Mouse (Mus musculus) thymus, postnatal 14 days (tissue): ENCODE data around the gene Hsf2bp.

Experiments used
- DNase-seq: peaks from one replicate; pipeline ENCODE4 v3.0.0; 2021

The Hsf2bp gene

DNA sequence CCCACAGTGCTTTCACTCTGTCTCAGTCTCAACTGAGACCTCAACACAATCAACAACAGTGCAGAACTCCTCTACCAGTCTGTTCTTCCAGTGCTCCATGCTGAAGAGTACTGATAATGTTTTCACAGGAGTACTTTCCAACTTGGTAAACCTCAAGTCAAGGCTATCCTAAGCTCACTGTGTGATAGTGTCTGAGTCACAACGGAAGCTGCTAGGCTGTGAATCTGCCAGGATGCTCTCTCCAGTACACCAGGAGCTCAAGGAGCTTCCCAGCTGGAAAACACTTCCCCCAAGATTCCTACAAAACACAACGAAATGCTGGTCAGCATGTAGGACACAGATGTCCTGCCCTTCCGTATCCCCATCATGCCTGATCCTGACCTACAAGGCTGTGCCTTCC is 7.8 kb downstream of the Hsf2bp start:
- DNase-seq: no peak

DNA sequence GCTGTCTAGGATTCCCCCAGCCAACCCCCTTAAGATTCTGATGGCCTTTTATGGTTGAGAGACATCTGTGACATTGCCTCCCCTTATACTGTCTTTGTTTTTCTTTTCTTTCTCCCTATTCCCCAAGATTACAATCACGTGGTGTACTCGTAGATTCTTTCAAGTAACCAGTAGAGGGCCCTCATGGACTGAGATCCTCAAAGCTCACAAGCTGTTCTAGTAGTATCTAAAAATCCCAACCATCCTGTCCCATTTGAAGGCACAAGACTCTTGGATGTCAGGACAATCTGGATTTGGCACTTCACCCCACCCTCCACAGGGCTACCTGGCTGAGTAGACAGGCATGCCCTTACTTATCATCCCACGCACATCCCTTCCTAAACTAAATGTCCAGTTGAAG is 8.5 kb downstream of the Hsf2bp start:
- no peak for DNase-seq

DNA sequence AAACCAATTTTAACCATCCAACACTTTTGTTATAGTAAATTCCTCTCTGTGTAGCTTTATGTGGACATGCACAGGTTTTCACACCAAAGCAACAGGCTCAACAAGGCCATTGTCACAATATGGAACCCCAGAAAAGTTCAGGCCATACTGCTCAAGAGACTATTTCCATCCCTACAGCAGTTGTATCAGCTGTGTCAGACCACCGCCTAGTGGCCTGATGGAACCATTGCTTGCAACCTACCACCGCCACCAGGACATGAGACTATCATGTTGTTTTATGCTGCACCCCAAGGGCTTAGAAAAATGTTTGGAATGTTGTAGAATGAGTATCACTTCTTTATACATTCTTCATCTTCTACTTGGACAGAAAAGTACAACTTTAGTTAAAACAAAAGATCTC is 10.8 kb downstream of the Hsf2bp start:
- DNase-seq: peak; percentile 60

DNA sequence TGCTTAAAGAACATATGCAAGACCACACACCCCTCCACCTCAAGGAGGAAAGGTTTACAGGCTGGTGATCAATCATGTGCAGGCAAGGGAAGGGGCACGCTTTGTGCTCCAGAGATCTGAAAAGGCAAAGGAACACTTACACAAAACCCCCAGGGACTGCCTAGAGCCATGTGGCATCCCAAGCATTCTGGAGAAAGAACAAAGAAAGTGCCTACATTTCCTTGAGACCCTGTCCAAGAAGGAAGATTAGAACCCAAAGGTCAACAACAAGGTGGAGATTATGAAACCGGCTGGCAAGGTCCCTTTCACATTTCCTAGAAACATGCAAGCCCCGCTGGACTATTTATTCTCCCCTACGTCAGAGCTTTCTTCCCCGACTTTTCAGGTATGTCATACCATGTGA is 11.5 kb downstream of the Hsf2bp start:
- no peak for DNase-seq

DNA sequence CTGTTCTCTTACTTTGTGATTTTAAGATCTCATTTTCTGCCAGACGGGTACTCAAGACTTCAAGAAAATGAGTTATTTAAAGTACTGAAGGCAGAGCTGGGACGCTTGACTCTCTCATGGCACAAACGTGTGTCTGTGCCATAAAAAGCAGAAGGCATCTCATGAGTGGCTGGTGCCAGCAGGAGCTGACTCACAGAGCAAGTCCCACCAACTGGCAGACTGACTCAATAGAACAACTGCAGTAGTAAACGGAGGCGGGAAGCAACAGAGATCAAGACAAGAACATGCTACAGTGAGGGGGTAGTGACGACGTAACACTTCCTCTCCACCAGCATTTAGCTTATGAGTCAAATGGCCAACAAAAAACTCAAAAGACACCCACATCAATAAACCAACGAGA is 13.1 kb downstream of the Hsf2bp start:
- DNase-seq: peak; percentile 25

DNA sequence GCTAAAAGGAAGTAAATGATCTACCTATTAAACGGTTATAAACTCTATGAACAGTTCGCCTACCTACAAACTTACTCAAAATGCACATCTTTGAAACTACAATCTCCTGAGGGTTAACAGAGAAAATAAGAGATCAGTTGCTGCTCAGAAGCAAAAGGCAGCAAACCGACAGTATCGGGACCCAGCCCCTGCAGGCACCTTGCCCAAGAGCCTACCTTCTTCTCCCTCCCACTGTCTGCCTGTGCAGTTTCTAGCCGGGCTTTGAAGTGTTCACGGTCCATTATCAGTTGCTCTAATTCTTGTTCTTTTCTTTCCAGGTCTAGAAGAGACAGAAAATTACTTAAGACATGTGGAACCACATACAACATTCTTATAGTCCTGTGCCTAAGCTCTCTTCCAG is 13.6 kb downstream of the Hsf2bp start:
- no peak for DNase-seq

DNA sequence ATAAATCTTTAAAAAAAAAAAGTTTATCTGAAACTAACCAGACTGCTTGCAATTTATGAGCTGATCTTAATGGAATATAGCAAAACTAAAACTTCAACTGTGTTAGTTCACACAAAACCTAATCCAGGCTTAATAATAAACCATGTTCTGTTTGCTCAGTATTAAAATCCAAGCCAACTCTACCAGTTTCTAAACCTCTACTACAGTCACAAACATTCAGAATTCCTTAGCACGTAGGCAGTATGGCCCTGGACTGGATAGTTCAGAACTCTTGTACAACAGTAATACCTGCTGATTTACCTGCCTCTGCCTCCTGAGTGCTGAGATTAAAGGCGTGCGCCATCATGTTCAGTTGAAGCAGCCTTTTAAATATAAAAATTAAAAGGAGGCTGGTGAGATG is 14.2 kb downstream of the Hsf2bp start:
- DNase-seq: no peak

DNA sequence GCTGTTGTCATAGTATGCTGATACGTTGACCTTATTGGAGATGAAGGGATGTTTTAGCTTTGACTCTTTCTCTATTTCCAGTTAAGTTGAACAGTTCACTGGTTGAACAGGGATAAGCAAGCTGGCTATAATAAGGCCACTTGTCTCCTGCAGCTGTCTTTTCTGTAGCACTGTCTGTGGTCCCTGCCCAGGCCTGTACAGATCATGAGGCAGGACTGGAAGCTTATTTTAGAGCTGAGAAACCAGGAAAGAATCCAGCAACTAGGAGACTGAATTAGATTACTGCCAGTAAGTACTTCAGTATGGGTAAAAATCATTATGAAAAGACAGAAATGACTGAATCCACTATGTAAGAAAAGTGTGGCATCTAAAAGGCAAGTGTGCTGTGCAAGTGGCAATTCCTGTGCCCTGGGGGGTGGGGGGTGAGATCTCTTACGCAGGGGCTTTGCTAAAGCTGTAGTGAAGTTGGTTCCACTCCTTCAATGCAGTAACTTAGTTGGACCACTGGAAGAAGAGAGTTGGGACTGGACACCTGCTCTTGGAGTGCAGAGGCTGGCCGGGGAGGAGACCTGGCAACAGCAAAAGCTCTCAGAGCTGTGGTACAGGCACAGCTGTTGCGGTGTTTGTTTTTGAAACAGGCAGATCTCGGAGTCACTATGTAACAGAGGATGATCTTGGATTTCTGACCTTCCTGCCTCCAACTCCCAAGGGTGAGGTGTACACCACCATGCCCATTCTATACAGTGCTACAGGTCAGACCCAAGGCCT is 17.8 kb downstream of the Hsf2bp start:
- no peak for DNase-seq

DNA sequence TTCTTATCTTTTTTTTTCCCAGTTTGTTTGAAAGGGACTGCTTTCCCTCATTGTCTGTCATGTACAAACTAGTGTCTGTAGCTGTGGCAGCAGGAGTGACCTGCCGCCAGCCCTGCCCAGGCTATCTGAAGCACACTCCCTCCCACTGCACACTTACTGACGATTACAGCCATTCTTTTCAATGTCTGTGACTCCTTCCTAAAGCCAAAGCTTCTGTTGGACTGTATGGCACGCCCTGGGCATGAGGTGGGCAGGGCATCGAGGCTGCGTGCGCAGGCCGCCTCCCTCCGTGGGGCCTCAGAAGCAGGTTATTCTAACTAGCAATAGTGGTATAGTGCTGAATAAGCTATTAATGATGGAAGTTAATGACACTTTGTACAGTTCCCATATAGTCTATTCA is 19.7 kb downstream of the Hsf2bp start:
- DNase-seq: no peak

DNA sequence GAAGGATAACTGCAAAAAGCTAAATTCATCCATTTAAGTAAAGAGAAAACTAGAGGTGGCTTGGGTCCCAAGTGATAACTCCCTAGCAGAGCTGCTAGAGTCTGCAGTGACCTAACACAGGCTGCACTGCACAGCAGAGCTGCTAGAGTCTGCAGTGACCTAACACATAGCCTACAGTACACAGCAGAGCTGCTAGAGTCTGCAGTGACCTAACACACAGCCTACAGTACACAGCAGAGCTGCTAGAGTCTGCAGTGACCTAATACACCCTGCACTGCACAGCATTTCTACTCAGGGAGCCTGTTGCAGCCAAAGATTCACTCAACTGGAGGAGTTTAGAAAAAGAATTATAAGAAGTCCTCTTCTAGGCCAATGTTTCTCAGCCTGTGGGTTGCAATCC is 22.5 kb downstream of the Hsf2bp start:
- no peak for DNase-seq

DNA sequence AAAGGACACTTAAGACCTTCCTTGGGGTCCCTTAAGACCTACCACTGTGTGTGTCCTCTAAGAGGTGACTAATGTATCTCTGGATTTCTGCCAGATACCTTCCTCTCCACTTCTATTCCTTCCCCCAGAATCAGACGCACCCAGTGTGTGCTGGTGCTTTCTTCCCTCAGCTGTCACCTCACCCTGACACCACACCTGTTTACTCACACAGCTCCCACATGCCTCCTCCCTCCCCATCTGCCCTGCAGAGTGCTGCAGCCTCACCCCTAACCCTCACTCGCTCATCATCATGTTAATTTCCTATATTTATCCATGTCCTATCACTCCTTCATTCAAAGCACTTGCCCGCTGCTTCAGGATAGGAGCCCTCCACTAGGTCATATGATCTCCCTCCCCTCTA is 23.9 kb downstream of the Hsf2bp start:
- no peak for DNase-seq

DNA sequence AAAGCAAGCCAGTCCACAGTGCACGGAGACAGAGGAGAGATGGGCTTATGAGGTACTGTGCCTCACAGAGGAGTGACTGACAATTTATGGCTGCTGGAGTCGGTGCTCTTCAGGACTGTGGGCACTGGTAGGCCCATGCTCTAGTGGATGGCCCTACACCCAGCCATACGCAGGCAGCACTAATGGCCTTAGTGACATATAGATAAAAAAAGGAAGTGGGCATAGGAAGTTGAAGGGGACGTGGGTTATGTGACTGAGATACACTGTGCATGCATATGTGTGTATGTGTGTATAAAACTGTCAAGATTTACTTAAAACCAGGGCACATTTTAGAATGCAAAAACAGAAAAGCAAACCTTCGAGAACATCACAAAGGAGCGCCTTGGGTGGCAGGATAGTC is 24.5 kb downstream of the Hsf2bp start:
- no peak for DNase-seq

DNA sequence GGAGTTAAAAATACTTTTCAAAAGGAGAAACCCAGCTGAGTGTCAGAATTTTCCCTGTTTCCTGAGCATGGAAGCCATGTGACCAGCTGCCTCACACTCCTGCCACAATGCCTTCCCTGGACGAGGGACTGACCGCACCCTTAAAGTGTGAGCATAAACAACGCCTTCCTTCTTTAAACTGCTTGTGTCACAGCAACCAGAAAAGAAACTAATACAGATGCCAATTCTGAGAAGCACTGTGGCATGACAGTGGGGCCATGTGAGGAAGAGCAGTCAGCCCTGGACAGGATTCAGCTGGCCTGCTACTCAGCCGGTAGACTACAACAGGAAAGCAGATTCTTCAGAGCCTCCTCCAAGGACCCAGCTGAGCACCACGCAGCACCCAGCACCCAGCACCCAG is 29.3 kb downstream of the Hsf2bp start:
- no peak for DNase-seq

DNA sequence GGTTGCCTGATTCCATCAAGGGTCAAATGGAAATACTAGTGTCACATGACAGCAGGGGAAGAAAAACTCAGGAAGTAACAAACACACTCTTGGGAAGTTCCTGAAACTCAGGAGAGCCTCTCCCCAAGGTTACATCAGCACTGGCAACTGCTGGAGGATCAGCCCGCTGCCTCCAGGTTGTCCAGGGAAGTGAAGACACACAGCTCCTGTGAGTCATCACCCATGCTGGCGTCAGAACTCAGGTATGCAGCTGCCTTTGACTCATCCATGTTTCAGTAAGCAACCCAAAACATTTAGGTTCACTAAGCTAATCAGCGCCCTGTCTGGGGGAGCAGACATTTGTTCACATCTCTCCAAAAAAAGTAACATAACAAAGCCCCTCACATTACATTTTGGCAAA is 32.9 kb downstream of the Hsf2bp start:
- no peak for DNase-seq

DNA sequence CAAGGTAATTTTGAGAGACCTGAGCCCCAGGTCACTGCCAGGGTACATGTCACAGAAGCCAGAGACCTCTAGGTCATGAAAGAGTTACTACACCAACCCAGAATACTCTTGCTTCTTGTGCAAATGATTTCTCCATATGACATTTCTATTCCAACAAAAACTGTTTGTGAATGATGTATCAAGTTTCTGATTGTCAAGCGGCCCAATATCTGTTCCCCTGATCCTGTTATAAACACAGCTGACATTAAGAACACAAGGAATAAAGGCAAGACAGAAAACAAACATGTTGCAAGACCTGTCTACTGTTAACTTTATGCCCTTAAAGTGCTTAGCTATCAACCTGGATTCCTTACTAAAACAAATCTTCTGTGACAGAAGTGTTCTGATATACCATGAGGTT is 37.8 kb downstream of the Hsf2bp start:
- DNase-seq: no peak

DNA sequence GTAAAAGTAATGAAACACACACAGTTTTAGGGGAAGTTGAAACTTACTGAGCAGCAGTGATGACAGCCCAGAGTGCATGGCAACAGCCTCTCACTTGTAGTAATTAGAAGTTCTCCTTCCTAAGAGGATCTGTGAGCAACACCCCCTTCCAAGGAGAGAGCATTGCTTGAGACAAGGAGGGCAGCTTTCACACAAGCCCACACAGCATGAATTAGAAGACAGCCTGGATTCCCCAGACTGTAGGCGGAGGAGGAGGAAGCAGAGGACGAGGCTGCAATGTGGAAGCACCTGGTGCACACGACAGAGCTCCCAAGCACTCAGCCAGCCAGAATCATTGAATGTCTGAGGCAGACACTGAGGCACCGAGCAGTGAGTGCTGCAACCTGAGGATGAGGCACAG is 39.8 kb downstream of the Hsf2bp start:
- no peak for DNase-seq

DNA sequence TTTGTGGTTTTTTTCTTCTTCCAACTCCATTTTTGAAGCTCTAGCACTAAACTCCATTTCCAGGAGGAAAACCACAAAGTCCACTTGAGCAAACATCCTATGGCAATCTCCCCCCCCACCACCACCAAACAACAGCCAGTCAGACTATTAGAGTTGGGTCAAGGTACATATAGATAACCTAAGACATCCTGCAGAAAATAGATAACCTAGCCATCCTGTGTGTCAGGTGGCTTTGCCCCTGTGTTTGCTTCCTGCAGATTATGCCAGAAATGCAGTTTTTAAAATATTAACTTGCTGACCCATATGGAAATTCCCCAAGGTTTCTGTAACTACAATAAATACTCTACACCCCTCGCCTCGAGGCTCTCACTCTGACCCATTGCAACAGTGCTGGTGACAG is 40.4 kb downstream of the Hsf2bp start:
- DNase-seq: no peak

DNA sequence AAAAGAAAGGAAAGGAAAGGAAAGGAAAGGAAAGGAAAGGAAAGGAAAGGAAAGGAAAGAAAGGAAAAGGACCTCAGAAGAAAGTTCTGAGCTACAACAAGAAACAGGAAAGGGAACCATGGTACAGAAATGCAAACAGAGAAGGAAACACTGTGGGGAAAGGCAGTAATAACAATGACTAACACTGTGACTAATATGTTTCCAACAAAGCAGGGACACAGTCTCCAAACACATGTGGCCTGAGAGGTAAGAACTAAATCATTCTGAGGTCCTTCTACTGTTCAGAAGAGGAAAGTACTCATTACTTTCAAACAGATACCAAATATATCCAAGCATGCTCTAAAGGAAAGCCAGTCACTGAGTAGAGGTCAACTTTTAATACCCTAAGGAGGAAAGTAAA is 42.0 kb downstream of the Hsf2bp start:
- DNase-seq: no peak

DNA sequence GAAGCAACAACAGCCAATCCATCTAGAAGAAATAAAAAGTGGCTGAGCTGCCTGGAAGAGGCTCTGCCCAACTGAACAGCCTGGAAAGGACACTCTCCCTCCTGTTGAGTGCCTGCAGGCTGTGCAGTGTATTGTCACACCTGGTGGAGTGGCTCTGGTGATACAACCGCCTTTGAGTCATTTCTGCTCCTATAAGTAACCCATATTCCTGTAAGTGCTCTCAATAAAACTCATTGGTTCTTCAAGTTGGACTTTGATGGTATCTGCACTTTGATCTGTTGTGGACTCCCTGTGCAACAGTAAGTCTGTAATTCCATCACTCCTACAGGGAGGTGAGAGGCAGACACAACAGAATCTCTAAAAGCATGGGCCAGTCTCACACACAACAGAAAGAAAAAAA is 42.8 kb downstream of the Hsf2bp start:
- DNase-seq: no peak

DNA sequence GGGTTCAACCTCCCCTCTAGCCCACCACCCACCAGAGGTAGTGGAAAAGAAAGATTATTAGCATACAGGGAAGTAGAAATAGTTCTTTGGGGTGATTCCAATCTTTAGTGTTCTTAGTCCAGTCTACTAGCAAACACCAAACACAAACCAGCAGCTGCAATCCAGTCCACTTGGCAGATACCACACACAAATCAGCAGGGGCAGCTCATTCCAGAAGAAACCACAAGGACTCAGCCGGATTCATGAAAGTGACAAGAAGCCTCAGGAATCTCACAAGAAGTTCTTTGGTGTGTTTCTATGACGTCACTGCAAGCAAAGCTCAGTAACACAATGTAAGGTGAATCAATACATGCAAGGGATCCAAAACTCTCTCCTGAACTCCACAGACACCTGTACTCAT is 44.1 kb downstream of the Hsf2bp start:
- DNase-seq: no peak

DNA sequence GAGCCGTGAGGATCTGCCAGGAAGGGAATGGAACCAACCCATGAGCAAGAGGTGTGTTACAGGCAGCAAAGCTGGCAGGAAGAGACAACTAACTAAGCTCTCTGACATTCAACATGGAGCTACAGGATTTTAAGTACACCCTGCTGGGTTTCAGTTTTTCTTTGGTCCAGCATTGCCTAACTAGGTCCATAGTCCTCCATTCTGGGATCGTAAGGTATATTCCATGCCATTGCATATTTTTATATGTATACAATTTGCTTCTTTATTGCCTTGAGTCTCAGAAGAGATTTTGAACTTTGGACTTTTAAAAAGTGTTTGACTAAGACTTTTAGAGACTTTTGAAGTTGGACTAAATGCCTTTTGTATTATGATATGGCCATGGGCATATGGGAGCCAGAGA is 47.1 kb downstream of the Hsf2bp start:
- no peak for DNase-seq

DNA sequence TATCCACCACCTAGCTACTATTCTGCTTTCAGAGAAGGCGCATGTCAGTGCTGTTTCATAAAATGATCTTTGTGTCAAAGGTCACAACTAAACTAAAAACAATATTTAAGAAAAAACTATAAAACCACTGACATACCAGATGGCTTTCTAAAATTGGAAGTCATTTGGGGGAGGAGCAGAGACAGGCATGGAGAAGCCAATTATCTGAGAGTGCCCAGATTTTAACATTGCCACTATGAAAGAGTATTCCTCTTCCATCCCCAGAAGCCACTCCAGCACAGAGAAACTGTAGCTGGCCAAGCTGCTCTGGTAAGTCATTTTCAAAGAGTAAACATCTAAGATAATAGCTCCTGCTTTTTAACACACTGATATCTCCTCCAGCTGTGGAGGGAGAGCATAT is 49.2 kb downstream of the Hsf2bp start:
- no peak for DNase-seq

DNA sequence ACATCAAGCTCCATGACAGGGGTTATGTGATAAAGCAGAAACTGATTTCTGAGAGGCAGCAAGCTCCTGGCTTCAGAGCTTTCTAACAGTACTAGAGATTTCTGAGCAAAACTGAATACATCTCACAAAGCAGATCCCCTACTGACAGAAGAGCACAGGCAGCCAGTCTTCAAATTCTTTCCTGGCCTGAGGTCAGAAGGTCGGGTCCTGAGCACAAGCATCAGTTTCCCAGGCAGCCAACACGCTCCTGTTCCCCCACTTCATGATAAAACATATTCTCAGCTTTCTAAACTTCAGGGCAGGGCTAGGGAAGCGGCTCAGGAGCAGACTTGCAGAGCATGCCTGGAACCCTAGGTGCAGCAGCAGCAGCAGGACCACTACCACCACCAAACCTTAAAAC is 52.7 kb downstream of the Hsf2bp start:
- no peak for DNase-seq

DNA sequence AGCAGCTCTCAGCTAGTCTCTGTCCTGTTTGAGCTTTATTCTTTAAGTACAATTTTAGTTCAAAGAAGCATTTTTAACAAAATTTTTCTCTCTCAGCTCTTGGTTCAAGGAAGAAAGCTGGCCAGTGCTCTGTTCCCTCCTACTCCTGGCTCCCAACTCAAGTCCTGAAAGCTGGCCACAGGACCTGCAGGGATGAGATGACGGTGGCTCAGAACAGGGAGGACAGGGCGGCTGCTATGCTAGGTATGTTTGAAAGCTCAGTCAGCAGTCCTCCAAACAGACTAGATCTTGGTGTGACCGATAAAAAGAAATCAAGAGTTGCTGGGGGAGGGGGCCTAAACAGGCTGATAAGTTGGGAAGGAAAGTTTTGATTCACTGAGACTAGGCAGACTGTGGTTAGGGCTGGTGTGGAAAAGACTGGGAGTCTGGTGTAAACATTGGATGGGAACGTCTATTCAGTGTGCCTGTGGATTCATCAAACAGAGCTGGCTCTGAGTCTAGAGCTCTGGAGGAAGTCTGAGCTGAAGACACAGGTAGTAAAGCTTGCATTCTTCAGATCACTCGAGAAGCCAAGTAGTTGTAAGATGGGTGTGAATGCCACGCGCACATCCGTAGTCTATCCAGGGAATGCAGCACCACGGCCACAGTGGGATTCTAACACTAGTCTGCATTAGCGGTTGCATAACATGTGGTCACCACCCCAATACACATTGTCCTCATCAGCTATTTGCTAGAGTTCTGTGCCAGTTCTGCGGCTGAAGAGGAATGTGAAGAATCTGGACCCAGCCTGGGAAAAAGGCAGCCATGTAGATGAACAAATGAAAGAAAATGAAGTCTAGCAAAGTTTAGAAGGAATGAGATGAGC is 53.6 kb downstream of the Hsf2bp start:
- no peak for DNase-seq

DNA sequence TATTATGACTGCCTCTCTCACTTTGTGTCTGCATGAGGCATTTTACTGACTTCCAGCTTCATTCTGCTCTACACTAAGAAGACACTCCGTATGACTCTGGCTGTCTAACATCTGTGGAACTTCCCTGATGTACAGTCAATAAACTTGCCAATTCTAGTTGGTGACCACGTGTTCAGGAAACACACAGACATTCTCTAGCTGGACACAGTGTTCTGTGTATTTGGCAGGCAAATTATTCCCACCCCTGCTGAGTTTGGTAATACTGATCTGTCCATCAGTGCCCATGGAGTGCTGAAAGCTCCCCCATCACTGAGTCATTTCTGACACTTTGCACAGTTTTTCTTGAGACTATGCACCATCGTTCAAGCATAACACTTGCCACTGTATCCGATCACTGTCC is 56.3 kb downstream of the Hsf2bp start:
- DNase-seq: no peak
